Mouse (Mus musculus): ENCODE measurements around the gene Mttp. TPM values are rescaled to one million over a fixed set of nuclear protein-coding genes. Genes with fewer than 3 reads are reported as not detected.

The Mttp gene
- polyA plus RNA-seq, 1 experiment from 2014 or later: 6.8 TPM

GRCm38 (mm10) chr3:138134528-138134927, 10.2 kb downstream of the Mttp start:
- DNase-seq (no peak), ATAC-seq (ENCODE audit: insufficient read depth) (no peak)
- H3K27me3 ChIP-seq (ENCODE audit: insufficient read depth, low read length): no peaks in the 10 kb centered on the region
- H3K9me3 ChIP-seq (ENCODE audit: low read depth, low read length): no peaks in the 10 kb centered on the region
- no peaks in the 10 kb centered on the region for H3K4me1 ChIP-seq (ENCODE audit: insufficient read depth)
- no peak overlapping the region for H3K4me3 ChIP-seq (ENCODE audit: low read depth, low read length)
- WGBS: 82% methylated on average over 1 of the region's 1 CpGs
- no peak for TF ChIP-seq CTCF (IDR thresholded peaks at IDR 0.05; ENCODE audit: low read depth)
- no peak overlapping the region for H3K9ac ChIP-seq
- H3K4me2 ChIP-seq: no peak overlapping the region
- no peak overlapping the region for H3K27ac ChIP-seq (ENCODE audit: low read depth)
- no peaks in the 10 kb centered on the region for H3K36me3 ChIP-seq (ENCODE audit: insufficient read depth)

GRCm38 (mm10) chr3:138133916-138134315, 10.9 kb downstream of the Mttp start:
- no peak overlapping the region for H3K9ac ChIP-seq
- WGBS: 86% methylated on average over 11 of the region's 11 CpGs
- H3K27me3 ChIP-seq (ENCODE audit: insufficient read depth, low read length): no peaks in the 10 kb centered on the region
- H3K4me3 ChIP-seq (ENCODE audit: low read depth, low read length): no peak overlapping the region
- no peaks in the 10 kb centered on the region for H3K9me3 ChIP-seq (ENCODE audit: low read depth, low read length)
- H3K36me3 ChIP-seq (ENCODE audit: insufficient read depth): no peaks in the 10 kb centered on the region
- no peak overlapping the region for H3K27ac ChIP-seq (ENCODE audit: low read depth)
- H3K4me1 ChIP-seq (ENCODE audit: insufficient read depth): no peaks in the 10 kb centered on the region
- DNase-seq: no peak
- ATAC-seq (ENCODE audit: insufficient read depth): no peak
- TF ChIP-seq CTCF (IDR thresholded peaks at IDR 0.05; ENCODE audit: low read depth): no peak
- no peak overlapping the region for H3K4me2 ChIP-seq

- no peaks in the 10 kb centered on the region for H3K9me3 ChIP-seq (ENCODE audit: low read depth, low read length)
- no peak overlapping the region for H3K9ac ChIP-seq
- no peak overlapping the region for H3K27ac ChIP-seq (ENCODE audit: low read depth)
- H3K27me3 ChIP-seq (ENCODE audit: insufficient read depth, low read length): no peaks in the 10 kb centered on the region
- DNase-seq (no peak), ATAC-seq (ENCODE audit: insufficient read depth) (no peak)
- 90% methylated on average over 8 of the region's 8 CpGs for WGBS
- no peak overlapping the region for H3K4me3 ChIP-seq (ENCODE audit: low read depth, low read length)
- no peak overlapping the region for H3K4me2 ChIP-seq
- H3K36me3 ChIP-seq (ENCODE audit: insufficient read depth): no peaks in the 10 kb centered on the region
- no peak for TF ChIP-seq CTCF (IDR thresholded peaks at IDR 0.05; ENCODE audit: low read depth)
- H3K4me1 ChIP-seq (ENCODE audit: insufficient read depth): no peaks in the 10 kb centered on the region
These were observed 11.3 kb downstream of the Mttp start for GRCm38 (mm10) chr3:138133463-138133862.

- no peak for DNase-seq
- no peak for TF ChIP-seq CTCF (IDR thresholded peaks at IDR 0.05; ENCODE audit: low read depth)
- Histone ChIP-seq H3K4me2 (no peak overlapping the region), H3K4me3 (ENCODE audit: low read depth, low read length) (no peak overlapping the region), H3K4me1 (ENCODE audit: insufficient read depth) (no peaks in the 10 kb centered on the region), H3K9me3 (ENCODE audit: low read depth, low read length) (no peaks in the 10 kb centered on the region), H3K36me3 (ENCODE audit: insufficient read depth) (no peaks in the 10 kb centered on the region), H3K27me3 (ENCODE audit: insufficient read depth, low read length) (no peaks in the 10 kb centered on the region), H3K9ac (no peak overlapping the region), H3K27ac (ENCODE audit: low read depth) (no peak overlapping the region)
- 32% methylated on average over 9 of the region's 9 CpGs for WGBS
- no peak for ATAC-seq (ENCODE audit: insufficient read depth)
These were observed 13.6 kb downstream of the Mttp start for GRCm38 (mm10) chr3:138131168-138131567.

GRCm38 (mm10) chr3:138130692-138131091, 14.1 kb downstream of the Mttp start:
- Histone ChIP-seq H3K4me2 (no peak overlapping the region), H3K4me3 (ENCODE audit: low read depth, low read length) (no peak overlapping the region), H3K4me1 (ENCODE audit: insufficient read depth) (no peaks in the 10 kb centered on the region), H3K9ac (no peak overlapping the region), H3K36me3 (ENCODE audit: insufficient read depth) (no peaks in the 10 kb centered on the region), H3K9me3 (ENCODE audit: low read depth, low read length) (no peaks in the 10 kb centered on the region), H3K27me3 (ENCODE audit: insufficient read depth, low read length) (no peaks in the 10 kb centered on the region), H3K27ac (ENCODE audit: low read depth) (no peak overlapping the region)
- no peak for ATAC-seq (ENCODE audit: insufficient read depth)
- WGBS: 57% methylated on average over 1 of the region's 1 CpGs
- TF ChIP-seq CTCF (IDR thresholded peaks at IDR 0.05; ENCODE audit: low read depth): no peak
- no peak for DNase-seq

GRCm38 (mm10) chr3:138129110-138129509, 15.7 kb downstream of the Mttp start:
- Histone ChIP-seq H3K4me3 (ENCODE audit: low read depth, low read length) (no peak overlapping the region), H3K4me2 (no peak overlapping the region), H3K27ac (ENCODE audit: low read depth) (no peak overlapping the region), H3K36me3 (ENCODE audit: insufficient read depth) (no peaks in the 10 kb centered on the region), H3K9ac (no peak overlapping the region), H3K9me3 (ENCODE audit: low read depth, low read length) (no peaks in the 10 kb centered on the region), H3K4me1 (ENCODE audit: insufficient read depth) (no peaks in the 10 kb centered on the region), H3K27me3 (ENCODE audit: insufficient read depth, low read length) (no peaks in the 10 kb centered on the region)
- whole genome bisulfite sequencing: 80% methylated on average over 6 of the region's 6 CpGs
- ATAC-seq (ENCODE audit: insufficient read depth): no peak
- DNase-seq: no peak
- TF ChIP-seq CTCF (IDR thresholded peaks at IDR 0.05; ENCODE audit: low read depth): no peak

GRCm38 (mm10) chr3:138123842-138124241, 20.9 kb downstream of the Mttp start:
- H3K27me3 ChIP-seq (ENCODE audit: insufficient read depth, low read length): no peaks in the 10 kb centered on the region
- H3K4me2 ChIP-seq: no peak overlapping the region
- H3K9ac ChIP-seq: no peak overlapping the region
- H3K27ac ChIP-seq (ENCODE audit: low read depth): no peak overlapping the region
- no peaks in the 10 kb centered on the region for H3K4me1 ChIP-seq (ENCODE audit: insufficient read depth)
- DNase-seq (no peak), ATAC-seq (ENCODE audit: insufficient read depth) (no peak)
- no peak for TF ChIP-seq CTCF (IDR thresholded peaks at IDR 0.05; ENCODE audit: low read depth)
- no peaks in the 10 kb centered on the region for H3K9me3 ChIP-seq (ENCODE audit: low read depth, low read length)
- 67% methylated on average over 10 of the region's 10 CpGs for WGBS
- no peak overlapping the region for H3K4me3 ChIP-seq (ENCODE audit: low read depth, low read length)
- no peaks in the 10 kb centered on the region for H3K36me3 ChIP-seq (ENCODE audit: insufficient read depth)

- TF ChIP-seq CTCF (IDR thresholded peaks at IDR 0.05; ENCODE audit: low read depth): no peak
- ATAC-seq (ENCODE audit: insufficient read depth) (no peak), DNase-seq (no peak)
- Histone ChIP-seq H3K36me3 (ENCODE audit: insufficient read depth) (no peaks in the 10 kb centered on the region), H3K4me2 (no peak overlapping the region), H3K9ac (no peak overlapping the region), H3K9me3 (ENCODE audit: low read depth, low read length) (no peaks in the 10 kb centered on the region), H3K4me1 (ENCODE audit: insufficient read depth) (no peaks in the 10 kb centered on the region), H3K27me3 (ENCODE audit: insufficient read depth, low read length) (no peaks in the 10 kb centered on the region), H3K27ac (ENCODE audit: low read depth) (no peak overlapping the region), H3K4me3 (ENCODE audit: low read depth, low read length) (no peak overlapping the region)
- 93% methylated on average over 2 of the region's 2 CpGs for WGBS
These were observed 23.3 kb downstream of the Mttp start for GRCm38 (mm10) chr3:138121461-138121860.
